Mouse (Mus musculus): Measurements from ENCODE around the gene Tkt.

Gene Tkt

DNA sequence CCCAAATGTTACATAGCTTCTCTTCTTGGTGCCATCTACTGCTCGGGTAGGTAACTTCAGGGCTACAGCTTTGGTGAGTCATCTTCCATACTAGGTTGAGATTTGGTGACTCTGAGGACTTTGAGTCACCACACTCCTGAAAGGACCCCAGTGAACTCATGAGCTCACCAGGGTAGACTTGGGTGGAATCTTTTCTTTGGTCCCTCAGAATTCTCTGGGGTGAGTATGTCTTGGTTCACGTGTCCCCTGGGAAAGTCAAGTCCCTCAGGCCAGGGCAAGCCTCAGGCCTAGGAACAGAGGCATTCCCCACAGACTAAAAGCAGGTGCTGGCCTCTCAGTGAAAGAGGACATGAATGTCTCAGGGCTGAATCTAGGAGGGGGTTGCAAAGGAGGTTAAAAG is 35.9 kb downstream of the Tkt start:
- DNase-seq (ENCODE audit: extremely low read depth, low read depth, low spot score), result no peak

DNA sequence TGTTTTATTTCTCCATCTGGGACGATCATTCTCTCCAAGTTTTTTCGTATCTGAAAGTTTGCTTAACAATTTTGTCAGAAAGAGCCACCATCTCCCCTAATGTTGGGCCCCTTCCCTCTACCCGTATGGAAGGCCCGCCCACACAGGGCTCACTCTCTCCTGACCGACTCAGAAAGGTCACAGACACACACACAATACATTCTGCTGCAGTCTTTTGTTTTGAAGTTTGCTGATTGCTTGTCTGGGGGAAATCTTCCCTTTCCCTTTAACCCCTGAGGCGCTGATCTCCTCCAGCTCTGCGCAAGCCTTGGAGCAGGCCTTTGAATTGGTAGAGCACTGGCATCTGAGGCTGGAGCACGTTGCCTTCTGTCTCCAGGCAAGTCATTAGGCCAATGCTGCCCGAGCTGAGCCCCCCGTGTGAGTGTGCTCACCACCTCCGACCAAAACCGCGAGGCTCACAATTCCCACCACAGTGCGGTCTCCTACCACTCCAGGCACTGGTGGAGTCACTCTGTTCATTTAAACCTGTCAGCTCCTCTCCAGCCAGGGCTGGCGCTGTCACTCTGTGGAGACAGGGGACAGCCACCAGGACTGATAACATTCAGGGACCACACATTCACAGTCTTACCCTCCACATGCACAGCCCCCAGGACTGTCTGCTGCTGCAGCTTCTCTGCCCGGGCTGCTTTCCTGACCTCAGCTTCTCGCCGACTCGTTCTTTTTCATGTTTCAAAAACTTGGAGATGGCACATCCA is 36.5 kb downstream of the Tkt start:
- DNase-seq (ENCODE audit: extremely low read depth, low read depth, low spot score), result no peak

DNA sequence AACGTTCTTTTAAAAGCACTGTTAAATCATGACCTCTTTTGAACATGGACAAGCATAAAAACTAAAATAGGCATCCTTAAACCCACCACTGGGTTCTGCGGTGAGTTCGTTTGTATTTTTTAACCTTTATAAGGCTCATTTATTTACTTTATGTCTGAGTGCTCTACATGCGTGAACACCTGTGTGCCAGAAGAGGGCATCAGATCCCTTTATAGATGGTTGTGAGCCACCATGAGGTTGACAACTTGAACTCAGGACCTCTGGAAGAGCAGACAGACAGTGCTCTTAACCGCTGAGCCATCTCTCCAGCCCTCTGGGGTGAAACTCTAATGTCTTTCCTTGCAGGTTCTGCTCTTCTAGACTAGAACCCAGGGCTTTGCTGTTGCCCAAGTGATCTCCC is 37.2 kb downstream of the Tkt start:
- DNase-seq (ENCODE audit: extremely low read depth, low read depth, low spot score), result no peak

DNA sequence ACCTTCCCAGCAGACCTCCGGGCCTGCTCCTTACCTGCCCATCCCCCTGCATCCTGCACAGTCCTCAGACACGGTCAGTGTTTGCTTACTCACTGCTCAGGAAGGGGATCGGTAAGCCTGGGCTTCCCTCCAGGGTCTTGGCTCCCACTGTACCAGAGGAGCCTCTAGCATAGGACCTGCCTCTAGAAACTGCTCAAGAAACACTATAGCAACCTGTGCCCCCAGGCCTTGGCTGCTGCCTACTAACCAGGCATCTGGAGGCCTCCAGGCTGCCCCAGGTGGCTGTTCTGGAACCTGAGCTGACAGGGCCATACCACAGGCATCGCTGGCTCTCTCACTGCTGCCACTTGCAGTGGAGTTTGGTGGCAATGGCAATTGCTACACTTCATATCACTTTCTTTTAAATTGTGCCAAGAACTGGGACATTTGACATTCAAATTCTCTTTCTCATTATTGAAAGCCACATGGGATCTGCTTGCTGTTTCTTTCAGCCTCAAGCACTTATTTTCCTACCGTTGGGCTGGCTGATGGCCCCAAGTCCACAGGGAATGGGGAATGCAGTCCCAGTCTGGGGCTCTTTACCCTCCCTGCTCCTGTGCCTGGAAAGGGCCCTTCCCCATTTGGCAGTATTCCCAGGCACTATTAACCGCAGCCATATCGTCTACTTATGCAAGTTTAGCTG is 38.8 kb downstream of the Tkt start:
- DNase-seq (ENCODE audit: extremely low read depth, low read depth, low spot score), result no peak

DNA sequence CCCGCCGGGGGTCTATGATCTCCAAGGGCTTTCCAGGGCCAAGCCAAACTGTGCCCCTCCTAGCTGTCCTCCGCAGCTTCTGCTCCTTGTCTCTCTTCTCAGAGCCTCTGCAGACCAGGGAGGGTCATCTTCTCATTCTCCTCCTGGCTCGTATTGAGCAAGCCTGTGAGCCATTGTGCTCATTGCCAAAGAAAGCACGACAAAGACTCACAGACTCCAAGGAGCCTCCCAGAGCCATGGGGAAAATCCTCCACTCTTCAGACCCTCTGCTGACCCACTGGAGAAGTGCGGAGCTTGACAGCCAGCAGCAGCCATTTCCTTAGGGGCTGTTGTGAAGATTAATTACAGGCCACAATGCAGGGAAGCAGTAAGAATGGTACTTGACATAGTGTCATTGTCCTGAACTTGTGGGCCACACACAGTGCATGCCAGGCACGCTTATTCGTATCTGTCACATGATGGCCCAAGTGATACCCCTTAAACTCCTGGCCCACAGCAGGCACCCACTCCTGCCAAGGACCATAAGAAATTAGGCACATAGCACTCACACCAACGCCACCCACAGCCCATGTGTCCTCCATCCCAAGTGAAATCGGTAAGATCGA is 42.0 kb downstream of the Tkt start:
- DNase-seq (ENCODE audit: extremely low read depth, low read depth, low spot score), result no peak

DNA sequence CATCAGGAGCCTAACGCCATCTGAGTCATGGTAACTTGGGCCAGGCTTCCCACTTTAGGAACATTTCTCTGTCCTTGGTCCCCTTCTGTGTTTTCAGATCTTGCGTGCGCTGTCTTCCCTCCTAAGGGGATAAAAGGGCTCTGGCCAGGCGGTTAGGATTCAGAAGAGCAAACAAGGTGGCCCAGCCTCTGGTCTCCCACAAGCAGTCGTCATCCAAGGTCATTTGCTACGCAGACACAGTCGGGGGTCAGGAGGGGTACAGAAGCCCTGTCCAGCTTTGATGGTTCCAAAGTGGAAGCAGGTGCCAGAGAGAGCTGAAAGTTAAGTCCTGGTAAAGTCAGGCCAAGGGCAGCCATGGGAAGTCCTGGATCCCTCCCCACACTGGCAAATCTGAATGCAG is 42.8 kb downstream of the Tkt start:
- DNase-seq (ENCODE audit: extremely low read depth, low read depth, low spot score), result no peak

DNA sequence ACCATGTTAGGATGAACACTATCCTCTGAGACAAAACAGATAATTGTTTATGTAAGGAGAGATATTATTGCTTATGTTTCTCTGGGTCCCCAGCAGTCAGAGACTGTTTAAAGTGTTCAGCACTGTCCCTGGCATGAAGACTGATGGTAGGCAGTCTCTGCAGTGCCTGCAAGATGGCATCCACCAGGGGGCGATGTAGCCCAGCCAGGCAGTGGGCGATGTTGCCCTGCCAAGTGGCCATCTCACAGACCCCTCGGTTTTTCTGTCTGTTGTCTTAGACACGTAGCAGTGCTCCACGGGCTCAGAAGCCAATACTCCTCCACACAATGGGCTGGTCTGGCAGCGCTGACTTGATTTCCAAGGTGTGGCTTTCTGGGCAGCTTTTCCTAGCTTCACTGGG is 43.3 kb downstream of the Tkt start:
- DNase-seq (ENCODE audit: extremely low read depth, low read depth, low spot score), result no peak

DNA sequence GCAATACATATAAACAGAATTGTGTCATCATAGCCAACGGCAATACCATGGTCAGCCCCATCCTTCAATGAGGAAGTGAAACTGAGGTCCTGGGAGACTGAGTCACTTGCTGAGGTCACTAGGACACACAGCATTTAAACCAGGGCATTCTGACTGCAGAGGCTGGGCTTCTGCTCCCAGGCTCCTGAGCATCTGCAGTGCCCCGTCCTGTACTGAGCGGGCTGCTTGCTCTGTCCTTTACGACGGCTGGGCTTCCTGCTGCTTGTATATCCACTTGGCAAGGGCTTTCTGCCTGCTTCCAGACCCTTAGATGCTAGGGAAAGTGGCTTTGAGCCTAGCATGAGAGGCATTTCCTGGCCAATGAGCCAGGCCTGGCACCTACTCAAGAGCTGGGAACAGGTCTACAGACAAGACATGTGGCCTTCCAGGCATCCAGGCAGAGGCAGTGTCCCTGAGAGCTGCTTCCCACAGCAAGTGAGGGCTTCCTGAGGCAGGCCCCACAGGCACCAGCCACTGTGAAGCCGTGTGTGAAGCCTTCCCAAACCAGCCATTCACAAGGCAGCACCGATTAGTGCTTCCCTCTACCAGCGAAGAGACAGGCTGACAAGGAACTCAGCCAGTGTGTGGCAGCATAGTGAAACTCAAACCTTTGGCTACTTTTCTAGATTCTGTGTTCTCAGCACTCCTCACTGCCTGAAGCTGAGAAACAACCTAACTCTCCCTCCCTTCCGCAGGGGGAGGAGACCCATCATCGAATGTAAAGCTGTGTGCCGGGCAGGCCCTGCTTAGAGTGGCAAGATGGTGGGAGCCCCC is 45.3 kb downstream of the Tkt start:
- DNase-seq (ENCODE audit: extremely low read depth, low read depth, low spot score), result no peak

DNA sequence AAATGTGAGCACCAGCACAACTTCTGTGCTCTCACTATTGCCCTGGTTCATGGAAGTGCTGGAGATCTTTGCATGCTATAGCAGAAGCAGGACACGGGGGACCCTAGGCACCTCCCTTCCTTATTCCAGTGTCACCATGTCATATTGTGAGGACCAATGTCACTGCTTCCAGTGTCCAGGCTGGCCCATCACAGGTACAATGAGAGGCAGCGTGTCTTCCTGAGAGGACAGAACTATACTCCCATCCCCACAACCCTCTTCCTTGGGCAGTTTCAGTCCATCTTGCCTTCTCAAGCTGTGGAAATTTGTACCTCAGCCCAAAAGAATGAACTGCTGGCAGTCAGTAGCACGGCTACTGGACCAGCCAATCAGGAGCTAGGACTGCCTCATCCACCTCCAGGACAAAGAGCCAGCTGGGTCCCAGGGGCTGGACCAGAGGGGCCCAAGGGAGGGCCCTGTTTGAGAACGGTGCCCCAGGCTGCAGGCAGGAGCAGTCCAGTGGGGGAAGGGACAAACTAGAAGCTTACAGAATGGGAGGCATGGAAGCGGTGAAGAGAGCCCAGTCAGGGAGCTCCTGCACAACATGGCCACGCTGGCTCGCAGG is 46.0 kb downstream of the Tkt start:
- DNase-seq (ENCODE audit: extremely low read depth, low read depth, low spot score), result no peak

DNA sequence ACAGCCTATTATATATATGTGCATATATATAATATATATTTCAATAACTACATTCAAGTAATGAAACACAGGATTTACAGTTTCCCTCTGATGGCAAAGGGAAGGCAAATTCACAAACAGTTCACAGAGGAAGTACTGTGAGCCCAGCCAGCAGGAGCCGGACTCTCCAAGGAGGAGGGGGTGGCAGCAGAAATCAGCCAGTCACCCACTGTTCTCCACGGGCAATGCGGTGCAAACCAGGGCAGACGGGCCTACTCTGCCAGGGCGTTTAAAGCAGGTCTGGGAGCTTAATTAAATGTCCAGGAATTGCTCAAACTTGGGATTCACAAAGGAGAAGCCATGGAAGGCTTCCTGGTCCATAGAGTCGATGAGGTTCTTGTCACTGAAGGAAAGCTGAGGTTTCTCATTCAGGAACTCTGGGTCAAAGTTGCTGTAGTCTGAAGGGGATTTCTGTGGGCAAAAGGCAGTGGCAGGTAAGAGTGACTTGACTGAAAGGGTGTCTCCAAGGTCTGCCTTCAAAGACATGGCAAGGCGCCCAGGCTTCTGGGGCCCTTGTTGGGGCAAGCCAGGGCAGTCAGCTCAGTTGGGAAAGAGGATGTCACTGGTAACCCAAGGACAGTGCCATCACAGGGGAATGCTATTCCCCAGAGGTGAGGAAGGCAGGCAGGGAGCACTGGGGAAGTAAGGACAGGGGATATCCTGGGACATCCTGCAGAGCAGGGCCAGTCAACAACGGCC is 47.6 kb downstream of the Tkt start:
- DNase-seq (ENCODE audit: extremely low read depth, low read depth, low spot score), result peak; percentile 68

DNA sequence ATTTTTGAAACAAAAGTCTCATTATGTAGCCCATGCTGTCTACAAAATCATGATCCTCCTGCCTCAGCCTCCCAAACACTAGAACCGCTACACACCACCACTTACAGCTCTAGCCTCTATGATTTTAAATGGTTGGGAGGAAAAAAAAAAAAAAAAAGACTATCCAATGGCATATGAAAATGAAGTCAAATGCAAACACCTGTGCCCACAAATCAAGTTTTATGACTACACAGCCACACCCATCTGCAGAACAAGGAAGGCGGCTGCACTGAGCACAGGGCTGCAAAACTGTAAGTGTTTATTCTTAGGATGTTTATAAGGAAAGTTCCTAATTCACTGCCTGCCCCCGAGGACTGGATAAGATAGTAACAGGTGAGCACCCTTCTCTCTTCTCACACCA is 48.2 kb downstream of the Tkt start:
- no peak for DNase-seq (ENCODE audit: extremely low read depth, low read depth, low spot score)

DNA sequence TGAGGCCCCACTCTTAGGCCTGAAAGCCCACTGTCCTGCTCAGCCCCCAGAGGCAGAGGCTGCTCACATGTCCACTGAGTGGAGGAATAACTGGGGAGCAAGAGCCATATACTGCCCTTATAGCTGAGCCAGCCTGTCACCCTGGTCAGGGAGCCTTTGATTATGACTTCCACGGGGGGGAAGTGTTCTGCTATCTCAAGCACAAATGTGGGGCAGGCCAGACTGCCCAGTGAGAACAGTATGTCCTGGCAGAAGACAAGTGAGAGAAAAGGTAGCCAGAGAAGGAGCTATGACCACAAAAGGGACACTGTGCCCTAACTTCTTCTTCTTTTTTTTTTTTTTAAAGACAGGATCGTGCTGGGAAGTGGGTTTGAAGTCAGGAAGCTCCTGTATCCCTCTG is 49.0 kb downstream of the Tkt start:
- no peak for DNase-seq (ENCODE audit: extremely low read depth, low read depth, low spot score)

DNA sequence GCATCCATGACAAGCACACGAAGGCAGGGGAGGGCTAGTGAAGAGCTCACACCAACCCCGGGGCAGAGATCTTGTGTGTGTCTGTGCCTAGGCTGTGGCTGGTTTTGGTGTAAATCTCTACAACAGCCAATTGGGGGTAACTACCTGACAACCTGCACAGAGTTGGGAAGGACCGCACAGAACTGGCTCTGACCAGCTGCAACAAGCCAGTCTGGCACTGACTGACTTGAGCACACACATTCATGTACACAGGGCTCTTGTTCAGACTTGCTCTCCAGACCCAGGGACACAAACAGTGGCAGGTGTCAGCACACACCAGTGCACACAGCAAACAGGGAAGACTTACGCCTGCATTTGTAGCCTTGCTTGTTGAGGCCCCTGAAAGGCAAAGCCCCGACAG is 58.7 kb downstream of the Tkt start:
- no peak for DNase-seq (ENCODE audit: extremely low read depth, low read depth, low spot score)

DNA sequence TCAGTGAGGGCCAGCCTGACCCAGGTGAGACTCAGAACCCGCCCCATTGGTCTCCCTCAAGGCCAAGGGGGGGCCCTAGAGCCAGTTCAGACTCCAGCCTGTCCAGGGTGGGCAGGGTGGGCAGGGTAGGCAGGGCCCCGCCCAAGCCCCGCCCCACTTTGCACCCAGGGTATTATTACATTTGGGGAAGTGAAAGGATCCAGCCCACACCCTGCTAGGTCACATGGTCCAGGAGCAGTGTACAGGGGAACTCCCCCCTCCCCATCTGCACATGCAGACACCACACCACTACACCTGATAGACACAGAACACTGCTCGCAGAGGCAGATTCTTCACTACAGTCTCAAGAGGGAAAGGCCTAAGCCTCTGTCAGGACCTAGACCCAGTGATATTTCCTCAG is 59.5 kb downstream of the Tkt start:
- no peak for DNase-seq (ENCODE audit: extremely low read depth, low read depth, low spot score)

DNA sequence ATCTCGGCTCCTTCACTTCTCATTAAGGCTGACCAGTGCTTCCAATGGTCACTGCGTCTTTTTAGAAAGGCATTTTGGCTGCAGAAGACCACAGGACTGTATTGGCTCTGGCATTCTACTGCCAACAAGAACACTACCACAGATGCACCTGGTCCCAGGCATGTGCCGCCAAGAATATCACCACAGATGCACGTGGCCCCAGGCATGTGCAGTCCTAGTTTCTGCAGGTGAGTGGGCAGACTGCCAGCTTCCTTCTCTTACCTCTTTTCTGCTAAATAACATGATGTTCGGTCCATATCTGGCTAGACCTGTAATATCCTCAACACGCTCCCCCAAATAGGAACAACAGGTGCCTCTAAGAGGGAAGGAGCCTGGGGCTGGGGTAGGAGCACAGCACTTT is 60.0 kb downstream of the Tkt start:
- DNase-seq (ENCODE audit: extremely low read depth, low read depth, low spot score), result no peak

DNA sequence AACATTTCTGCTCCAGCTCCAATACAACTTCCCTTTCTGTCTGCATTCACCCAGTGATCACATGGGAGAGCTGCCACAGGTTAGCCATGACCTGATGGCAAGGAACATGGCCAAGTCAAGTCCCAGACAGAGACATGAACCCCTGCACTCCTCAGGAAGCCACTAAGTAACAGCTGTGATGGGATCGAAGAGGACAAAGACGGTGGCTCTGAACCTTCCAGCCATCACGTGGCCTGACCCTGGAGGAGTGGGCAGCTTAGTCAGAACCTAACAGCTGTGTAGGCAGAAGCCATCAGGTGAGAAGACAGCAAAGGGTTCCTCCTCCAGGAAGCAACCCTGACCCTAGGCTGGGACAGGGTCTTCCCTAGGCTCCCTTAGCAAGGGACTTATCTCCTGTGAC is 61.3 kb downstream of the Tkt start:
- no peak for DNase-seq (ENCODE audit: extremely low read depth, low read depth, low spot score)

DNA sequence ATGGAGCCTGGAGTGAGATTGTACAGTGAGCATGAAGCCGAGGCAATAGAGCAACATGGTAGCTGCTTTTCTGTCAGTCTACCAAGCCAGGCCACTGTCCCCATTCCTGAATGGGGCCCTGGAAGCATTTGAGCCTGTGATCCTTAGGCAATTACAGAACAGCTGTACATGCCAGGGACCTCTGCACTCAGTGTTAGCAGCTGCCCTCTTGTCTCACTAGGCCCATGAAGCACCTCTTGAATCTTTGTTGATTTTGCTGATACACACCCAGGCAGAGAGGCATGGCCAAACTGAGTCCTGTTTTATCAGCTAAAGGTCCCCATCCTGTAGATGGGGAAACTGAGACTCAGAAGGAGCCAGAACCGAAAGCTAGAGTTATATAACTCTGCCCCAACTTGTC is 62.1 kb downstream of the Tkt start:
- no peak for DNase-seq (ENCODE audit: extremely low read depth, low read depth, low spot score)

DNA sequence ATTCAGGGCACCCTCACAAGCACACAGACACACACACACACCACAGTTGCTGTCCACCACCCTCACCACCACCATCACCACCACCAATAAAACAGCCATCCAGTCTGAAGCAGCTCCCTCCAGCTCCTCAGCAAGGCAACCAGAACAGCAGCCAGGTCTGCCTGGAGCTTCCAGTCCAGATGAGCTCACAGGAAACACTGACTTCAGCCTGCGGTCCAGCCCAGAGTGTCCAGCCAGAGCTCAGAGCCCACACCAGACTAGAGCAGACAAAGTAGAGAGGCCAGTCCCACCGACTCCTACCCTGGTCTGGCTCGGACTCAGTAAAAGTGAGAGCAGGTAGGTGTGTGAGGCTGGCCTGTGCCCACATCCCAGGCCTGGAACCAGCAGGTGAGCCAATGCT is 62.8 kb downstream of the Tkt start:
- DNase-seq (ENCODE audit: extremely low read depth, low read depth, low spot score), result no peak

DNA sequence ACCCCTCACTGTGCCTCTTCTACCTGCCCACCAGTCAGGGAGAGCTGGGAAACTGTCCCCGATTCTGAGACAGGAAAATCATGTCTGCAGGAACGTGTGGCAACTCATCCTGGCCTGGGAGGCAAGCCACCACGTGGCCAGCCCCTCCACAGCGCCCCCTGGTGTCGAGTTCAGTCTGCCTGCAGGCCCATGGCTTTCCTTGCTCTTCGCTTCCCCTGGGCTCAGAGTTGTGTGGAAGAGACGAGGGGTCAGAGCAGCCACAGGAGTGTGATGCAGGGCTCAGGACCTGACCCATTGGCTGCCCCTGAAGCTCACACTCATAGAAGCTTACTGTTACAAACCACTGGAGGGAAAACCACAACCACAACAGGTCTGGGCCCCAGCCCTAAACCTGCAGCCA is 64.4 kb downstream of the Tkt start:
- no peak for DNase-seq (ENCODE audit: extremely low read depth, low read depth, low spot score)

DNA sequence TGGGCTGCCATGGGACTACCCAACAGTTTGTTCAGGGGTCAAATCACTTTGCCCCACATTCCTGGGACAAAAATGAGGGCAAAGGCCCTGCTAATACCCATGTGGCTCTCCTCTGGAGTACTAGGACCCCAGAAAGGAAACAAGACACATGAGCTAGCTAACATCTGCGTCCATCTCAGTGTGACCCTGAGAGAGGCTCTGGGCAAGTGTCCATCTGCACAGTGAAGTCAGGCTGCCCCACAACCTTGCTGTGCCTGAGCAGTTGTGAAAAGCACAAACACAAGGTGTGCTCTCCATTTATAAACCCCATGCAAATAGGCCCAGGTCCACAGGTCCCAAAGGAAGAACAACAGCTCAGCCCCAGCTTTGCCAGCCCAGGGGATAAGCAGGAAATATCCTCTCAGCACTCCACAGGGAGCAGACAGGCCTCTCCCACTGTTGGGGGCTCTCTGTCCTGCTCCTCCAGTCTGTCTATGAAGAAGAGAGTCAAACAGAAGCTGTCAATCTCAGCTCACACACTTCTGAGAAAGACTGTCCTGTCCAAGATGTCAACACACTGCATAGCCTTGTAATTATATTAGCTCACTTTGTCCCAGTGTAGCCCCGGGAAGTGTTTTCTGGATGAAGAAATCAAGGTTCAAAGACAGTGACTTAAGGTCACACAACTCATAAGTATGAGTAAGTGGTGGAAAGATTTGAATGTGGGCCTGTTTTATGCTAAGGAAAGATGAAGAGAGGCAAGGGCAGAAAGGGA is 65.0 kb downstream of the Tkt start:
- no peak for DNase-seq (ENCODE audit: extremely low read depth, low read depth, low spot score)
